Mouse (Mus musculus) hindbrain, embryonic 14.5 days (tissue): ENCODE measurements around the gene Fry. TPM values are rescaled to one million over a fixed set of nuclear protein-coding genes. Genes with fewer than 3 reads are reported as not detected.

ENCODE experiments used
- ATAC-seq: fragments of 200-750 bp; cut with Nextera tagmentation; 2 replicates; pipeline ENCODE4 v1.8.0; 2017; ENCODE audit warnings: moderate number of reproducible peaks, mild to moderate bottlenecking, moderate TSS enrichment, moderate library complexity; ENCODE audit not compliant: low FRiP score
- DNase-seq: peaks from one replicate; pipeline ENCODE4 v3.0.0-alpha.2; 2015; ENCODE audit warnings: low spot score
- H3K27ac ChIP-seq: fragments of 300-500 bp; sonication (generic); 2 replicates; pipeline ENCODE4 v1.5.1; 2014; ENCODE audit warnings: mild to moderate bottlenecking, moderate library complexity
- H3K27me3 ChIP-seq: fragments of 300-500 bp; sonication (generic); 2 replicates; pipeline ENCODE4 v1.6.1; 2014; ENCODE audit warnings: mild to moderate bottlenecking, low read length, mixed read lengths; ENCODE audit not compliant: control insufficient read depth, insufficient read depth
- H3K36me3 ChIP-seq: fragments of 300-500 bp; sonication (generic); replicated peaks from 2 replicates; pipeline ENCODE4 v1.6.1; 2014; ENCODE audit not compliant: control insufficient read depth, insufficient read depth
- H3K4me1 ChIP-seq: fragments of 300-500 bp; sonication (generic); replicated peaks from 2 replicates; pipeline ENCODE4 v1.6.1; 2014; ENCODE audit warnings: antibody characterized with exemption, low read length, mixed read lengths; ENCODE audit not compliant: control insufficient read depth, insufficient read depth
- H3K4me2 ChIP-seq: fragments of 300-500 bp; sonication (generic); replicated peaks from 2 replicates; pipeline ENCODE4 v1.6.1; 2014; ENCODE audit warnings: mild to moderate bottlenecking, moderate library complexity
- H3K4me3 ChIP-seq: fragments of 300-500 bp; sonication (generic); replicated peaks from 2 replicates; pipeline ENCODE4 v1.5.1; 2014; ENCODE audit warnings: mild to moderate bottlenecking, low read length
- H3K9ac ChIP-seq: fragments of 300-500 bp; sonication (generic); 2 replicates; pipeline ENCODE4 v1.6.1; 2014
- H3K9me3 ChIP-seq: fragments of 300-500 bp; sonication (generic); 2 replicates; pipeline ENCODE4 v1.6.1; 2016; ENCODE audit warnings: low read length; ENCODE audit not compliant: control insufficient read depth
- WGBS: fragments of 180-500 bp; shearing (Covaris S2); extraction: QIAGEN DNeasy Blood & Tissue Kit; methylation state at CpG from one replicate; pipeline ENCODE4 v1.1.7; 2014; 5-methylcytosine and 5-hydroxymethylcytosine counted together
- polyA plus RNA-seq: library from polyadenylated mRNA; unstranded; fragments of >200 nt; fragmentation: Nextera tagmentation; extraction: Ambion mirVana; gene quantifications from 2 replicates; pipeline ENCODE4 v1.2.1, GENCODE M21; 2014

Fry gene
- polyA plus RNA-seq, 1 experiment from 2014 or later = 66.7 TPM

- no peak overlapping the region for H3K27ac ChIP-seq
- H3K4me2 ChIP-seq = no peak overlapping the region
- no peak for ATAC-seq
- H3K4me1 ChIP-seq = no peaks in the 10 kb centered on the region
- H3K4me3 ChIP-seq = no peak overlapping the region
- 87% methylated on average over 18 of the region's 18 CpGs for WGBS
- no peaks in the 10 kb centered on the region for H3K27me3 ChIP-seq
- H3K9ac ChIP-seq = no peak overlapping the region
- H3K9me3 ChIP-seq = no peaks in the 10 kb centered on the region
- no peak for DNase-seq
- H3K36me3 ChIP-seq = peaks cover 76% of the 10 kb centered on the region
These were observed 260.1 kb downstream of the Fry start for GRCm38 (mm10) chr5:150378586-150378985.

- Histone ChIP-seq H3K27me3 (no peaks in the 10 kb centered on the region), H3K36me3 (peaks cover 77% of the 10 kb centered on the region), H3K27ac (no peak overlapping the region), H3K9ac (no peak overlapping the region), H3K4me3 (no peak overlapping the region), H3K4me1 (no peaks in the 10 kb centered on the region), H3K4me2 (no peak overlapping the region), H3K9me3 (no peaks in the 10 kb centered on the region)
- ATAC-seq (no peak), DNase-seq (no peak)
- WGBS = 92% methylated on average over 10 of the region's 10 CpGs
These were observed 262.3 kb downstream of the Fry start for GRCm38 (mm10) chr5:150380767-150381166.

GRCm38 (mm10) chr5:150382411-150382810 is 264.0 kb downstream of the Fry start:
- Histone ChIP-seq H3K9me3 (no peaks in the 10 kb centered on the region), H3K27me3 (no peaks in the 10 kb centered on the region), H3K4me1 (no peaks in the 10 kb centered on the region), H3K27ac (no peak overlapping the region), H3K4me3 (no peak overlapping the region), H3K36me3 (peaks cover 92% of the 10 kb centered on the region), H3K9ac (no peak overlapping the region), H3K4me2 (no peak overlapping the region)
- no peak for ATAC-seq
- 78% methylated on average over 5 of the region's 5 CpGs for WGBS
- no peak for DNase-seq

- Histone ChIP-seq H3K4me2 (no peak overlapping the region), H3K9ac (no peak overlapping the region), H3K4me1 (no peaks in the 10 kb centered on the region), H3K4me3 (no peak overlapping the region), H3K9me3 (no peaks in the 10 kb centered on the region), H3K36me3 (peaks cover 95% of the 10 kb centered on the region), H3K27me3 (no peaks in the 10 kb centered on the region), H3K27ac (peak overlapping the region; percentile 26; the same call in 1 of the 2 replicates)
- WGBS = 78% methylated on average over 17 of the region's 17 CpGs
- ATAC-seq = no peak
- no peak for DNase-seq
These were observed 266.1 kb downstream of the Fry start for GRCm38 (mm10) chr5:150384272-150385215.

GRCm38 (mm10) chr5:150385224-150385623 is 266.8 kb downstream of the Fry start:
- H3K27ac ChIP-seq = no peak overlapping the region
- DNase-seq (no peak), ATAC-seq (no peak)
- H3K9ac ChIP-seq = no peak overlapping the region
- H3K9me3 ChIP-seq = no peaks in the 10 kb centered on the region
- H3K4me2 ChIP-seq = no peak overlapping the region
- no peaks in the 10 kb centered on the region for H3K4me1 ChIP-seq
- 88% methylated on average over 7 of the region's 7 CpGs for WGBS
- no peaks in the 10 kb centered on the region for H3K27me3 ChIP-seq
- H3K4me3 ChIP-seq = no peak overlapping the region
- H3K36me3 ChIP-seq = peaks cover 95% of the 10 kb centered on the region

GRCm38 (mm10) chr5:150388623-150389022 is 270.2 kb downstream of the Fry start:
- H3K4me2 ChIP-seq = no peak overlapping the region
- DNase-seq (no peak), ATAC-seq (no peak)
- no peaks in the 10 kb centered on the region for H3K4me1 ChIP-seq
- no peak overlapping the region for H3K4me3 ChIP-seq
- H3K36me3 ChIP-seq = peaks cover 90% of the 10 kb centered on the region
- H3K9ac ChIP-seq = no peak overlapping the region
- no peak overlapping the region for H3K27ac ChIP-seq
- no peaks in the 10 kb centered on the region for H3K27me3 ChIP-seq
- 75% methylated on average over 12 of the region's 12 CpGs for WGBS
- H3K9me3 ChIP-seq = peaks cover 2% of the 10 kb centered on the region

GRCm38 (mm10) chr5:150389589-150390377 is 271.3 kb downstream of the Fry start:
- Histone ChIP-seq H3K4me2 (no peak overlapping the region), H3K36me3 (peaks cover 90% of the 10 kb centered on the region), H3K27ac (no peak overlapping the region), H3K4me1 (no peaks in the 10 kb centered on the region), H3K27me3 (no peaks in the 10 kb centered on the region), H3K9me3 (peaks cover 12% of the 10 kb centered on the region), H3K9ac (no peak overlapping the region), H3K4me3 (no peak overlapping the region)
- 84% methylated on average over 10 of the region's 10 CpGs for WGBS
- ATAC-seq (no peak), DNase-seq (no peak)

GRCm38 (mm10) chr5:150390422-150390821 is 272.0 kb downstream of the Fry start:
- Histone ChIP-seq H3K36me3 (peaks cover 91% of the 10 kb centered on the region), H3K27me3 (no peaks in the 10 kb centered on the region), H3K4me1 (no peaks in the 10 kb centered on the region), H3K4me3 (no peak overlapping the region), H3K27ac (no peak overlapping the region), H3K9me3 (peaks cover 12% of the 10 kb centered on the region), H3K9ac (no peak overlapping the region), H3K4me2 (no peak overlapping the region)
- no peak for DNase-seq
- ATAC-seq = no peak
- WGBS = 51% methylated on average over 7 of the region's 7 CpGs

- Histone ChIP-seq H3K27ac (no peak overlapping the region), H3K36me3 (peaks cover 89% of the 10 kb centered on the region), H3K4me2 (no peak overlapping the region), H3K9me3 (peaks cover 12% of the 10 kb centered on the region), H3K4me1 (no peaks in the 10 kb centered on the region), H3K9ac (no peak overlapping the region), H3K27me3 (no peaks in the 10 kb centered on the region), H3K4me3 (no peak overlapping the region)
- over 99% methylated on average over 6 of the region's 6 CpGs for WGBS
- ATAC-seq (no peak), DNase-seq (no peak)
These were observed 276.2 kb downstream of the Fry start for GRCm38 (mm10) chr5:150394645-150395044.
